Mouse (Mus musculus): ENCODE measurements around the gene Trio.

DNA sequence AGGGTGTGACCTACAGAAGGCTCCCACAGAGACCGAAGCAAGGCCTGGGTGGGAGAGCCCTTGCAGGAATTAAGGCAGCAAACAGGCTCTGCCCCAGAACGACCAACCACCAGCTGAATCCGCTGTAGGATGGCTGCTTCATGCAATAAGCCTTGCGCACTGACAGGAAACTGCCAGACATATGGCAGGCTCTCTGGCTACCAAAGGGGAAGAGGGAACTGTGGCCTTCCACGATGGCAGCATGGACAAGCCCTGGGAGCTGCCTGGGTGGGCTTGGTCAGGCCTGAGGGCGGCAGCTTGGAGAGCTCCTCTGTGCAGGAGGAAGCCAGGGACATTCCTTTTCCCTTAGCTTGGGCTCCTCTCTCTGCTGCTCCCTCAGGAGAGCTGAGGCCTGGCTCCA is 159.6 kb downstream of the Trio start:
- TF ChIP-seq CTCF (IDR thresholded peaks at IDR 0.05; ENCODE audit: control insufficient read depth, insufficient read depth, low read length) (no peak), POLR2A (IDR thresholded peaks at IDR 0.05; ENCODE audit: borderline replicate concordance, control insufficient read depth, low read depth, low read length) (no peak)
